Mouse (Mus musculus) small intestine, adult 2 months (tissue): ENCODE results near the gene Eri3. TPM values are rescaled to one million over a fixed set of nuclear protein-coding genes. Genes with fewer than 3 reads are reported as not detected.

Experiments used
- H3K27ac ChIP-seq: fragments of 200-500 bp; 2 replicates; pipeline ENCODE4 v1.5.1; 2012; ENCODE audit warnings: low read depth, low read length, control low read depth, inconsistent platforms; ENCODE audit not compliant: insufficient read depth
- H3K27me3 ChIP-seq: fragments of 200-500 bp; 2 replicates; pipeline ENCODE4 v1.6.1; 2012; ENCODE audit warnings: mild to moderate bottlenecking, moderate library complexity, low read length, inconsistent platforms; ENCODE audit not compliant: control insufficient read depth, insufficient read depth
- H3K36me3 ChIP-seq: fragments of 200-500 bp; 2 replicates; pipeline ENCODE4 v1.6.1; 2012; ENCODE audit warnings: mild to moderate bottlenecking, low read length, control low read depth, inconsistent platforms; ENCODE audit not compliant: control insufficient read depth, insufficient read depth
- H3K4me1 ChIP-seq: fragments of 200-500 bp; 2 replicates; pipeline ENCODE4 v1.6.1; 2012; ENCODE audit warnings: low read length, inconsistent platforms, mixed read lengths; ENCODE audit not compliant: control insufficient read depth, insufficient read depth, insufficient read length
- H3K4me3 ChIP-seq: fragments of 200-500 bp; 2 replicates; pipeline ENCODE4 v1.5.1; 2012; ENCODE audit warnings: low read depth, mild to moderate bottlenecking, control low read depth, inconsistent platforms, low read length, moderate library complexity
- CTCF ChIP-seq: fragments of 200-500 bp; IDR thresholded peaks from 2 replicates; pipeline ENCODE4 v1.5.1; 2012; ENCODE audit warnings: low read depth, mild to moderate bottlenecking, control low read depth, inconsistent platforms, low read length, moderate library complexity, mixed read lengths; ENCODE audit not compliant: insufficient replicate concordance, insufficient read length; ENCODE audit errors: extremely low read depth
- POLR2A ChIP-seq: fragments of 200-500 bp; IDR thresholded peaks from 2 replicates; pipeline ENCODE4 v1.6.1; 2012; ENCODE audit warnings: low read depth, mild to moderate bottlenecking, control low read depth, inconsistent platforms, low read length, moderate library complexity
- WGBS: fragments of 180-500 bp; shearing (Covaris S2); methylation state at CpG from one replicate; pipeline ENCODE4 v1.1.7; 2018; 5-methylcytosine and 5-hydroxymethylcytosine counted together
- polyA plus RNA-seq: library from polyadenylated mRNA; depleted of rRNA; stranded (reverse); fragments of >200 nt; gene quantifications from 2 replicates; pipeline ENCODE4 v1.2.3, GENCODE M21; 2012

The Eri3 gene
- polyA plus RNA-seq, 1 experiment = 59.2 TPM

- WGBS = 71% methylated on average over 5 of the region's 5 CpGs
- H3K36me3 ChIP-seq = no peaks in the 10 kb centered on the region
- H3K4me1 ChIP-seq = no peaks in the 10 kb centered on the region
- H3K27me3 ChIP-seq = no peaks in the 10 kb centered on the region
- H3K4me3 ChIP-seq = no peak overlapping the region
- no peak overlapping the region for H3K27ac ChIP-seq
- TF ChIP-seq POLR2A = no peak
- no peak for TF ChIP-seq CTCF
Observed at GRCm38 (mm10) chr4:117652727-117653126, 102.6 kb downstream of the Eri3 start.

- Histone ChIP-seq H3K4me1 (peaks cover 3% of the 10 kb centered on the region; the same call in 1 of the 2 replicates), H3K27me3 (no peaks in the 10 kb centered on the region), H3K4me3 (no peak overlapping the region), H3K27ac (no peak overlapping the region), H3K36me3 (no peaks in the 10 kb centered on the region)
- no peak for TF ChIP-seq CTCF
- TF ChIP-seq POLR2A = no peak
- 86% methylated on average over 10 of the region's 10 CpGs for WGBS
Observed at GRCm38 (mm10) chr4:117654016-117654702, 104.0 kb downstream of the Eri3 start.

- WGBS = 83% methylated on average over 9 of the region's 9 CpGs
- Histone ChIP-seq H3K4me3 (no peak overlapping the region), H3K27ac (no peak overlapping the region), H3K27me3 (no peaks in the 10 kb centered on the region), H3K4me1 (peaks cover 3% of the 10 kb centered on the region; the same call in 1 of the 2 replicates), H3K36me3 (no peaks in the 10 kb centered on the region)
- TF ChIP-seq CTCF (no peak), POLR2A (no peak)
Observed at GRCm38 (mm10) chr4:117654703-117655499, 104.7 kb downstream of the Eri3 start.

GRCm38 (mm10) chr4:117655500-117655863 lies 105.3 kb downstream of the Eri3 start:
- no peak overlapping the region for H3K27ac ChIP-seq
- no peak for TF ChIP-seq POLR2A
- TF ChIP-seq CTCF = no peak
- H3K36me3 ChIP-seq = no peaks in the 10 kb centered on the region
- peaks cover 3% of the 10 kb centered on the region; the same call in 1 of the 2 replicates for H3K4me1 ChIP-seq
- no peaks in the 10 kb centered on the region for H3K27me3 ChIP-seq
- WGBS = 92% methylated on average over 5 of the region's 5 CpGs
- H3K4me3 ChIP-seq = no peak overlapping the region

- no peak overlapping the region for H3K27ac ChIP-seq
- WGBS = 87% methylated on average over 6 of the region's 6 CpGs
- H3K36me3 ChIP-seq = no peaks in the 10 kb centered on the region
- TF ChIP-seq CTCF (no peak), POLR2A (no peak)
- no peak overlapping the region for H3K4me3 ChIP-seq
- H3K4me1 ChIP-seq = peaks cover 3% of the 10 kb centered on the region; the same call in 1 of the 2 replicates
- H3K27me3 ChIP-seq = no peaks in the 10 kb centered on the region
Observed at GRCm38 (mm10) chr4:117656961-117657360, 106.8 kb downstream of the Eri3 start.

- H3K27me3 ChIP-seq = no peaks in the 10 kb centered on the region
- WGBS = 84% methylated on average over 4 of the region's 4 CpGs
- peaks cover 3% of the 10 kb centered on the region; the same call in 1 of the 2 replicates for H3K4me1 ChIP-seq
- no peaks in the 10 kb centered on the region for H3K36me3 ChIP-seq
- no peak overlapping the region for H3K27ac ChIP-seq
- H3K4me3 ChIP-seq = no peak overlapping the region
- TF ChIP-seq CTCF (no peak), POLR2A (no peak)
Observed at GRCm38 (mm10) chr4:117657646-117658045, 107.5 kb downstream of the Eri3 start.
